Mouse (Mus musculus) activated CD4-positive, CD25-positive, alpha-beta regulatory T cell, adult 4 months (primary cell): ENCODE results near the gene Tcf19. TPM values are rescaled to one million over a fixed set of nuclear protein-coding genes. Genes with fewer than 3 reads are reported as not detected.
"Not testable (repeated sequence)": the region's sequence is repeated elsewhere in the genome, so short reads cannot be mapped to it uniquely, and the experiment has no call there.

Source experiments
- ATAC-seq: one replicate; pipeline ENCODE4 v1.8.0; 2017
- polyA plus RNA-seq, 2 experiments: library from polyadenylated mRNA; unstranded; fragments of 100-300 nt; shearing (Covaris generic); gene quantifications; one replicate each; pipeline ENCODE4 v1.2.1; 2017

The Tcf19 gene
- polyA plus RNA-seq, 2 experiments from 2014 or later: 29.2 to 36.6 TPM

DNA sequence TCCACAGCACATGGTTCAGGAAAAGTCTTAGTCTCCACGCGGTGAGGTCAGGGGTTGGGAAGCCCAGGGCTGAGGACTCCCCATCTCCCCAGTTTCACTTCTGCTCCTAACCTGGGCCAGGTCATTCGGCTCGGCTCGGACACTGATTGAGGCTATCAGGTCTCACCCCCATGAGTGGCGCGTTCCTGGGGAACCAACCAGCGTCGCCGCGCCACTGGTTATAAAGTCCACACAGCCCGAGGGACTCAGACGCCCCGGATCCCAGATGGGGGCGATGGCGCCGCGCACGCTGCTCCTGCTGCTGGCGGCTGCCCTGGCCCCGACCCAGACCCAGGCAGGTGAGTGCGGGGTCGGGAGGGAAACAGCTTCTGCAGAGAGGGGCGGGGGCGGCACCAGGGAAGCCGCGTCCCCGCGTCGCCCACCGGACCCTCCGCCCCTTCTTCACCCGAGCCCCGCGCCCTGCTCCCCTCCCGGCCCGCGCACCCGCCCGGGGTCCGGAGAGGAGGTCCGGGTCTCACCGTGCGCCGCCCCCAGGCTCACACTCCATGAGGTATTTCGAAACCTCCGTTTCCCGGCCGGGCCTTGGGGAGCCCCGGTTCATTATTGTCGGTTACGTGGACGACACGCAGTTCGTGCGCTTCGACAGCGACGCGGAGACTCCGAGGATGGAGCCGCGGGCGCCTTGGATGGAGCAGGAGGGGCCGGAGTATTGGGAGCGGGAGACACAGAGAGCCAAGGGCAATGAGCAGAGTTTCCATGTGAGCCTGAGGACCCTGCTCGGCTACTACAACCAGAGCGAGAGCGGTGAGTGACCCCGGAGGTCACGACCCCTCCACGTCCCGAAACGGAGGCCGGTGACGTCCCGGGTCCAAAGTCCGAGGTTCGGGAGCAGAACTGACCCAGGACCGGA, 46.5 kb downstream of the Tcf19 start, which contains the start of gene H2-Q10:
Gene H2-Q10, plus strand, starts transcription at position 248 of the 910 bp plus-strand sequence.
- ATAC-seq: no peak

DNA sequence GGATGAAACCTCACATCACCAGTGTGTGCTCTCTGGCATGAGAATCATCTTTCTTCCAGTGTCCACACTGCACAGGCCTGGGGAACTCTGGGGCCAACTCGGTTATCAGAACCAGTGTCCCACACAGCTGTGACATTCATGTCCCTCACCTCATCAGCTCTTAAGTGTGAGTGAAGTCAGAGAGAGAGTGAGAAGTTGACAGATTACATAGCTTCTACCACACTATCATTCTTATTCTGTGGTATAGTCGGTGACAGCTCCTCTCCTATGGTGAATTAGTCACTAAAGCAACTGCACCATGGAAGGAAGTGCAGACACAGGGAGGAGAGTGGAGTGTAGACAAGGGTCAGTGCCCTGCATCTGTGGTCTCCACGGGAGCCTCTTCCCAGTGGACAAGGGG, 47.7 kb downstream of the Tcf19 start:
- not testable (repeated sequence) for ATAC-seq

DNA sequence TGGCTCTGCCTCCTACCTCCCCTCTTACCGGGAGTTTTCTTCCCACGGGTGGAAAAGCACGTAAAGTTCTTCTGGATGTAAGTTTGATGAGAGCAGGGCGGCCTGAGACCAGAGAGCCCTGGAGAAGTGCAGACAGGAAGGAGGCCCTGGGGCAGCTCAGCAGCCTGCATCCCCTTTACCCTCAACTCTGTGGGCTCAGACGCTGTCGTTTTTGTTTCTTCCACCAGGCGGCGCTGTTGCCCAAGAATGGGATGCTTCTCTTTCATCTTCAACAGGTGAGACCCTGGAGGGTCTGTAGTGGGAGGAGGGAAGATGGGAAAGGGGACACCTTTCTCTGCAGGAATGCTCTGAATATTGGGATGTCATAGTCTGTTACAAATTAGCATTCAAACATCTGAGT, 51.0 kb downstream of the Tcf19 start:
- ATAC-seq: not testable (repeated sequence)

Other genes starting within 250 kb of the Tcf19 start
- gene H2-Q1, start 196.4 kb downstream of the Tcf19 start, polyA plus RNA-seq: not detected
- gene H2-Q2, start 174.6 kb downstream of the Tcf19 start, polyA plus RNA-seq: 1 to 10 TPM; 7.5 to 8.8 TPM
- gene H2-Q4, start 137.2 kb downstream of the Tcf19 start, polyA plus RNA-seq: 10 to 100 TPM; 12.1 to 12.7 TPM
- 100 to 1,000 TPM; 450 to 531 TPM for gene H2-Q6, start 92.0 kb downstream of the Tcf19 start, polyA plus RNA-seq
- gene H2-Q7, start 77.7 kb downstream of the Tcf19 start, polyA plus RNA-seq: 1,000 to 10,000 TPM; 1,012 to 1,237 TPM
- gene H2-Q10, start 46.7 kb downstream of the Tcf19 start, polyA plus RNA-seq: 10 to 100 TPM in 1 of 2 experiments, 1 to 10 TPM in 1; 7.3 to 20.1 TPM
- under 1 TPM in 1 of 2 experiments, not detected in 1; 0.36 TPM for gene Pou5f1, start 10.8 kb downstream of the Tcf19 start, polyA plus RNA-seq
- 1 to 10 TPM; 3.7 to 5.0 TPM for gene Cchcr1, start 276 bp upstream of the Tcf19 start, polyA plus RNA-seq
- not detected for gene Psors1c2, start 16.4 kb upstream of the Tcf19 start, polyA plus RNA-seq
- not detected for gene Cdsn, start 35.3 kb upstream of the Tcf19 start, polyA plus RNA-seq
- gene 2300002M23Rik, start 50.6 kb upstream of the Tcf19 start, polyA plus RNA-seq: not detected
- gene Sfta2, start 84.7 kb upstream of the Tcf19 start, polyA plus RNA-seq: not detected
- gene Gm9573, start 109.8 kb upstream of the Tcf19 start, polyA plus RNA-seq: not detected
- gene Mucl3, start 126.9 kb upstream of the Tcf19 start, polyA plus RNA-seq: under 1 TPM in 1 of 2 experiments, not detected in 1; 0.36 TPM
- gene Vars2, start 150.8 kb upstream of the Tcf19 start, polyA plus RNA-seq: 10 to 100 TPM in 1 of 2 experiments, 1 to 10 TPM in 1; 9.3 to 11.8 TPM
- gene Gtf2h4, start 156.9 kb upstream of the Tcf19 start, polyA plus RNA-seq: 10 to 100 TPM; 11.5 to 30.4 TPM
- under 1 TPM; 0.66 to 0.71 TPM for gene Ddr1, start 187.8 kb upstream of the Tcf19 start, polyA plus RNA-seq